Mouse (Mus musculus): ENCODE data around the gene Disp3. TPM values are rescaled to one million over a fixed set of nuclear protein-coding genes. Genes with fewer than 3 reads are reported as not detected.

Disp3 gene
- polyA plus RNA-seq, 1 experiment from 2014 or later = 0.28 TPM

GRCm38 (mm10) chr4:148314396-148314795, 26.6 kb upstream of the Disp3 start:
- Histone ChIP-seq H3K4me3 (replicated peaks) (no peak overlapping the region), H3K4me1 (replicated peaks) (no peaks in the 10 kb centered on the region), H3K9me3 (no peaks in the 10 kb centered on the region), H3K27ac (no peak overlapping the region), H3K36me3 (no peaks in the 10 kb centered on the region), H3K27me3 (peaks cover 25% of the 10 kb centered on the region; the same call in 1 of the 2 replicates), H3K4me2 (no peak overlapping the region), H3K9ac (replicated peaks) (no peak overlapping the region)
- no peak for ATAC-seq (ENCODE audit: insufficient number of reproducible peaks, insufficient read depth, low FRiP score, low TSS enrichment, low read depth)
- WGBS = 58% methylated on average over 10 of the region's 10 CpGs

- H3K4me1 ChIP-seq (replicated peaks) = no peaks in the 10 kb centered on the region
- no peak overlapping the region for H3K27ac ChIP-seq
- no peak overlapping the region for H3K4me3 ChIP-seq (replicated peaks)
- no peak for ATAC-seq (ENCODE audit: insufficient number of reproducible peaks, insufficient read depth, low FRiP score, low TSS enrichment, low read depth)
- no peak overlapping the region for H3K9ac ChIP-seq (replicated peaks)
- 30% methylated on average over 8 of the region's 8 CpGs for WGBS
- no peaks in the 10 kb centered on the region for H3K9me3 ChIP-seq
- H3K4me2 ChIP-seq = no peak overlapping the region
- H3K36me3 ChIP-seq = no peaks in the 10 kb centered on the region
- H3K27me3 ChIP-seq = peaks cover 23% of the 10 kb centered on the region; the same call in 1 of the 2 replicates
Observed at GRCm38 (mm10) chr4:148313601-148314000, 25.8 kb upstream of the Disp3 start.

- Histone ChIP-seq H3K4me1 (replicated peaks) (no peaks in the 10 kb centered on the region), H3K9ac (replicated peaks) (no peak overlapping the region), H3K9me3 (no peaks in the 10 kb centered on the region), H3K27me3 (peaks cover 22% of the 10 kb centered on the region; the same call in 1 of the 2 replicates), H3K36me3 (no peaks in the 10 kb centered on the region), H3K4me2 (no peak overlapping the region), H3K27ac (no peak overlapping the region), H3K4me3 (replicated peaks) (no peak overlapping the region)
- WGBS = 60% methylated on average over 16 of the region's 16 CpGs
- ATAC-seq (ENCODE audit: insufficient number of reproducible peaks, insufficient read depth, low FRiP score, low TSS enrichment, low read depth) = no peak
Observed at GRCm38 (mm10) chr4:148312296-148313116, 24.7 kb upstream of the Disp3 start.

GRCm38 (mm10) chr4:148310845-148311244, 23.1 kb upstream of the Disp3 start:
- Histone ChIP-seq H3K27ac (no peak overlapping the region), H3K4me2 (no peak overlapping the region), H3K9ac (replicated peaks) (no peak overlapping the region), H3K4me1 (replicated peaks) (peaks cover 9% of the 10 kb centered on the region), H3K36me3 (no peaks in the 10 kb centered on the region), H3K27me3 (peaks cover 22% of the 10 kb centered on the region; the same call in 1 of the 2 replicates), H3K9me3 (no peaks in the 10 kb centered on the region), H3K4me3 (replicated peaks) (no peak overlapping the region)
- 83% methylated on average over 7 of the region's 7 CpGs for WGBS
- ATAC-seq (ENCODE audit: insufficient number of reproducible peaks, insufficient read depth, low FRiP score, low TSS enrichment, low read depth) = no peak

GRCm38 (mm10) chr4:148310126-148310525, 22.4 kb upstream of the Disp3 start:
- Histone ChIP-seq H3K27me3 (peaks cover 16% of the 10 kb centered on the region; the same call in 1 of the 2 replicates), H3K4me2 (no peak overlapping the region), H3K9me3 (no peaks in the 10 kb centered on the region), H3K4me3 (replicated peaks) (no peak overlapping the region), H3K4me1 (replicated peaks) (peaks cover 9% of the 10 kb centered on the region), H3K9ac (replicated peaks) (no peak overlapping the region), H3K36me3 (no peaks in the 10 kb centered on the region), H3K27ac (no peak overlapping the region)
- ATAC-seq (ENCODE audit: insufficient number of reproducible peaks, insufficient read depth, low FRiP score, low TSS enrichment, low read depth) = no peak
- WGBS = 64% methylated on average over 4 of the region's 4 CpGs

GRCm38 (mm10) chr4:148306406-148307083, 18.8 kb upstream of the Disp3 start:
- WGBS = 11% methylated on average over 16 of the region's 16 CpGs
- Histone ChIP-seq H3K4me2 (no peak overlapping the region), H3K27me3 (peaks cover 3% of the 10 kb centered on the region; the same call in 1 of the 2 replicates), H3K9ac (replicated peaks) (no peak overlapping the region), H3K4me3 (replicated peaks) (no peak overlapping the region), H3K27ac (peak overlapping the region; percentile 45), H3K36me3 (no peaks in the 10 kb centered on the region), H3K4me1 (replicated peaks) (peaks cover 9% of the 10 kb centered on the region), H3K9me3 (no peaks in the 10 kb centered on the region)
- ATAC-seq (ENCODE audit: insufficient number of reproducible peaks, insufficient read depth, low FRiP score, low TSS enrichment, low read depth) = 0 out of 2 replicates have a peak, but pooled peaks have one; percentile 15

GRCm38 (mm10) chr4:148298720-148299119, 11.0 kb upstream of the Disp3 start:
- Histone ChIP-seq H3K9me3 (no peaks in the 10 kb centered on the region), H3K4me2 (no peak overlapping the region), H3K4me1 (replicated peaks) (no peaks in the 10 kb centered on the region), H3K27me3 (peaks cover 6% of the 10 kb centered on the region; the same call in 1 of the 2 replicates), H3K27ac (no peak overlapping the region), H3K36me3 (no peaks in the 10 kb centered on the region), H3K9ac (replicated peaks) (no peak overlapping the region), H3K4me3 (replicated peaks) (no peak overlapping the region)
- WGBS = 63% methylated on average over 5 of the region's 5 CpGs
- no peak for ATAC-seq (ENCODE audit: insufficient number of reproducible peaks, insufficient read depth, low FRiP score, low TSS enrichment, low read depth)

- Histone ChIP-seq H3K27ac (no peak overlapping the region), H3K27me3 (peaks cover 8% of the 10 kb centered on the region; the same call in 1 of the 2 replicates), H3K36me3 (no peaks in the 10 kb centered on the region), H3K4me2 (no peak overlapping the region), H3K9me3 (no peaks in the 10 kb centered on the region), H3K9ac (replicated peaks) (no peak overlapping the region), H3K4me3 (replicated peaks) (no peak overlapping the region), H3K4me1 (replicated peaks) (no peaks in the 10 kb centered on the region)
- no peak for ATAC-seq (ENCODE audit: insufficient number of reproducible peaks, insufficient read depth, low FRiP score, low TSS enrichment, low read depth)
- WGBS = 67% methylated on average over 6 of the region's 6 CpGs
Observed at GRCm38 (mm10) chr4:148297640-148298039, 9.9 kb upstream of the Disp3 start.

GRCm38 (mm10) chr4:148293319-148293718, 5.6 kb upstream of the Disp3 start:
- Histone ChIP-seq H3K36me3 (no peaks in the 10 kb centered on the region), H3K9ac (replicated peaks) (no peak overlapping the region; the same call in 1 of the 2 replicates), H3K4me3 (replicated peaks) (no peak overlapping the region), H3K4me2 (no peak overlapping the region), H3K27me3 (peaks cover 17% of the 10 kb centered on the region), H3K27ac (no peak overlapping the region), H3K4me1 (replicated peaks) (no peaks in the 10 kb centered on the region), H3K9me3 (no peaks in the 10 kb centered on the region)
- 20% methylated on average over 5 of the region's 5 CpGs for WGBS
- no peak for ATAC-seq (ENCODE audit: insufficient number of reproducible peaks, insufficient read depth, low FRiP score, low TSS enrichment, low read depth)

GRCm38 (mm10) chr4:148291849-148292248, 4.1 kb upstream of the Disp3 start:
- Histone ChIP-seq H3K4me3 (replicated peaks) (no peak overlapping the region), H3K27me3 (peaks cover 31% of the 10 kb centered on the region), H3K27ac (no peak overlapping the region), H3K4me2 (no peak overlapping the region), H3K9me3 (no peaks in the 10 kb centered on the region), H3K36me3 (no peaks in the 10 kb centered on the region), H3K4me1 (replicated peaks) (peaks cover 12% of the 10 kb centered on the region; the same call in 1 of the 2 replicates), H3K9ac (replicated peaks) (no peak overlapping the region)
- WGBS = 63% methylated on average over 10 of the region's 10 CpGs
- no peak for ATAC-seq (ENCODE audit: insufficient number of reproducible peaks, insufficient read depth, low FRiP score, low TSS enrichment, low read depth)

GRCm38 (mm10) chr4:148291080-148291479, 3.3 kb upstream of the Disp3 start:
- ATAC-seq (ENCODE audit: insufficient number of reproducible peaks, insufficient read depth, low FRiP score, low TSS enrichment, low read depth) = no peak
- Histone ChIP-seq H3K4me2 (no peak overlapping the region), H3K27ac (no peak overlapping the region), H3K36me3 (no peaks in the 10 kb centered on the region), H3K4me3 (replicated peaks) (no peak overlapping the region), H3K9ac (replicated peaks) (no peak overlapping the region), H3K27me3 (peaks cover 39% of the 10 kb centered on the region), H3K4me1 (replicated peaks) (peaks cover 13% of the 10 kb centered on the region; the same call in 1 of the 2 replicates), H3K9me3 (no peaks in the 10 kb centered on the region)
- WGBS = 49% methylated on average over 2 of the region's 2 CpGs
